Mouse (Mus musculus) MEL (cell line): Measurements from ENCODE around the gene Gm28035. TPM values are rescaled to one million over a fixed set of nuclear protein-coding genes. Genes with fewer than 3 reads are reported as not detected.

Experiments
- DNase-seq: peaks from one replicate; pipeline ENCODE4 v3.0.0; 2011; ENCODE audit warnings: low read depth, low spot score
- H3K27ac ChIP-seq: 2 replicates; pipeline ENCODE4 v1.5.1; 2012; ENCODE audit warnings: low read depth, mild to moderate bottlenecking, control low read depth, low read length, moderate library complexity; ENCODE audit not compliant: control insufficient read depth
- H3K27me3 ChIP-seq, 2 experiments: fragments of 150-350 bp in 1 of 2; sonication (generic) in 1 of 2; 2 replicates each; pipeline ENCODE4 v1.6.1; 2012; ENCODE audit warnings: low read length in 2 of 2, mild to moderate bottlenecking in 2 of 2, improper control_type of control experiment in 1 of 2, moderate library complexity in 1 of 2; ENCODE audit not compliant: insufficient read depth in 2 of 2, control insufficient read depth in 1 of 2
- H3K36me3 ChIP-seq, 2 experiments: 2 replicates each; pipeline ENCODE4 v1.6.1; 2012 to 2014; ENCODE audit warnings: low read length in 2 of 2, improper control_type of control experiment in 1 of 2, inconsistent platforms in 1 of 2, mild to moderate bottlenecking in 1 of 2; ENCODE audit not compliant: insufficient read depth in 2 of 2, control insufficient read depth in 1 of 2
- H3K4me1 ChIP-seq, 2 experiments: fragments of 150-350 bp in 1 of 2; sonication (generic) in 1 of 2; 2 replicates each; pipeline ENCODE4 v1.6.1; 2012; ENCODE audit warnings: low read length in 2 of 2, improper control_type of control experiment in 1 of 2, mild to moderate bottlenecking in 1 of 2; ENCODE audit not compliant: insufficient read depth in 2 of 2, control insufficient read depth in 1 of 2
- H3K4me3 ChIP-seq, 2 experiments: fragments of 150-350 bp in 1 of 2; sonication (generic) in 1 of 2; 2 replicates each; pipeline ENCODE4 v1.5.1; 2012; ENCODE audit warnings: low read depth in 2 of 2, low read length in 2 of 2, mild to moderate bottlenecking in 2 of 2, moderate library complexity in 2 of 2, control low read depth in 1 of 2, improper control_type of control experiment in 1 of 2; ENCODE audit not compliant: control insufficient read depth in 1 of 2, insufficient read depth in 1 of 2
- H3K79me2 ChIP-seq: 2 replicates; pipeline ENCODE4 v1.6.1; 2012; ENCODE audit warnings: mild to moderate bottlenecking, low read length, moderate library complexity; ENCODE audit not compliant: control insufficient read depth, poor library complexity, insufficient read depth
- H3K9ac ChIP-seq: 2 replicates; pipeline ENCODE4 v1.6.1; 2012; ENCODE audit warnings: low read depth, mild to moderate bottlenecking, control low read depth, low read length, moderate library complexity; ENCODE audit not compliant: control insufficient read depth, poor library complexity, severe bottlenecking
- H3K9me3 ChIP-seq: fragments of 150-350 bp; sonication (generic); replicated peaks from 2 replicates; pipeline ENCODE4 v1.6.1; 2012; ENCODE audit warnings: mild to moderate bottlenecking, low read length, improper control_type of control experiment, moderate library complexity; ENCODE audit not compliant: insufficient read depth
- CHD1 ChIP-seq: IDR thresholded peaks from 2 replicates; pipeline ENCODE4 v1.6.1; 2012; ENCODE audit warnings: low read depth, mild to moderate bottlenecking, inconsistent platforms, low read length, improper control_type of control experiment
- CTCF ChIP-seq, 3 experiments: IDR thresholded peaks in 2 of 3; conservative IDR thresholded peaks in 1 of 3; 2 replicates each; pipeline ENCODE4 v1.5.1; 2011 to 2012; ENCODE audit warnings: low read length in 3 of 3, low read depth in 2 of 3, mild to moderate bottlenecking in 2 of 3, improper control_type of control experiment in 1 of 3, inconsistent platforms in 1 of 3, mixed read lengths in 1 of 3, moderate library complexity in 1 of 3; ENCODE audit not compliant: control insufficient read depth in 1 of 3, insufficient read depth in 1 of 3, poor library complexity in 1 of 3, severe bottlenecking in 1 of 3
- E2F4 ChIP-seq: IDR thresholded peaks from 2 replicates; pipeline ENCODE4 v1.6.1; 2011; ENCODE audit warnings: low read depth, low read length, improper control_type of control experiment, borderline replicate concordance
- EP300 ChIP-seq, 2 experiments: IDR thresholded peaks; 2 replicates each; pipeline ENCODE4 v1.6.1; 2011; ENCODE audit warnings: improper control_type of control experiment in 2 of 2, low read length in 2 of 2, low read depth in 1 of 2, mild to moderate bottlenecking in 1 of 2
- ETS1 ChIP-seq: IDR thresholded peaks from 2 replicates; pipeline ENCODE4 v1.6.1; 2012; ENCODE audit warnings: low read depth, mild to moderate bottlenecking, inconsistent platforms, low read length, improper control_type of control experiment, moderate library complexity
- GABPA ChIP-seq: IDR thresholded peaks from 2 replicates; pipeline ENCODE4 v1.6.1; 2012; ENCODE audit warnings: low read depth, mild to moderate bottlenecking, inconsistent platforms, low read length, improper control_type of control experiment, moderate library complexity
- GATA1 ChIP-seq: IDR thresholded peaks from 2 replicates; pipeline ENCODE4 v1.6.1; 2011; ENCODE audit warnings: low read depth, low read length, improper control_type of control experiment
- MXI1 ChIP-seq: IDR thresholded peaks from 2 replicates; pipeline ENCODE4 v1.6.1; 2011; ENCODE audit warnings: mild to moderate bottlenecking, low read depth, low read length, improper control_type of control experiment
- NRF1 ChIP-seq: IDR thresholded peaks from 2 replicates; pipeline ENCODE4 v1.6.1; 2014; ENCODE audit warnings: low read depth, mild to moderate bottlenecking, inconsistent platforms, low read length, improper control_type of control experiment, moderate library complexity; ENCODE audit not compliant: poor library complexity, insufficient read depth, severe bottlenecking
- POLR2AphosphoS5 ChIP-seq: IDR thresholded peaks from 2 replicates; pipeline ENCODE4 v1.6.1; 2012; ENCODE audit warnings: low read depth, borderline replicate concordance, mild to moderate bottlenecking, inconsistent platforms, low read length, moderate library complexity, mixed read lengths
- SIN3A ChIP-seq: IDR thresholded peaks from 2 replicates; pipeline ENCODE4 v1.6.1; 2012; ENCODE audit warnings: low read length, improper control_type of control experiment, inconsistent platforms
- TCF12 ChIP-seq: IDR thresholded peaks from 2 replicates; pipeline ENCODE4 v1.6.1; 2014; ENCODE audit warnings: low read depth, mild to moderate bottlenecking, inconsistent platforms, low read length, improper control_type of control experiment, moderate library complexity
- UBTF ChIP-seq: IDR thresholded peaks from 2 replicates; pipeline ENCODE4 v1.6.1; 2012; ENCODE audit warnings: low read depth, mild to moderate bottlenecking, inconsistent platforms, low read length, improper control_type of control experiment, moderate library complexity, borderline replicate concordance; ENCODE audit not compliant: insufficient read depth
- USF1 ChIP-seq: IDR thresholded peaks from 2 replicates; pipeline ENCODE4 v1.6.1; 2014; ENCODE audit warnings: low read depth, mild to moderate bottlenecking, inconsistent platforms, low read length, improper control_type of control experiment, moderate library complexity
- USF2 ChIP-seq, 2 experiments: IDR thresholded peaks; 2 replicates each; pipeline ENCODE4 v1.6.1; 2011 to 2012; ENCODE audit warnings: improper control_type of control experiment in 2 of 2, low read length in 2 of 2, borderline replicate concordance in 1 of 2, inconsistent platforms in 1 of 2, low read depth in 1 of 2, mild to moderate bottlenecking in 1 of 2; ENCODE audit not compliant: insufficient read depth in 1 of 2
- ZMIZ1 ChIP-seq: IDR thresholded peaks from 2 replicates; pipeline ENCODE4 v1.6.1; 2012; ENCODE audit warnings: low read depth, mild to moderate bottlenecking, inconsistent platforms, low read length, improper control_type of control experiment, moderate library complexity
- polyA plus RNA-seq, 2 experiments: library from polyadenylated mRNA; stranded (reverse) in 1 of 2; unstranded in 1 of 2; fragments of >175 nt in 1 of 2; fragments of >200 nt in 1 of 2; gene quantifications; 2 replicates each; pipeline versions ENCODE4 v1.2.1 to v1.2.4; 2012; ENCODE audit warnings: low replicate concordance in 2 of 2, low read depth in 1 of 2; ENCODE audit not compliant: insufficient read length in 2 of 2, insufficient read depth in 1 of 2, missing spikeins in 1 of 2
- total RNA-seq: library from RNA; depleted of rRNA; stranded (reverse); fragments of 300-350 nt; gene quantifications from 2 replicates; pipeline ENCODE4 v1.2.3, GENCODE M21; 2012

Gene Gm28035
- total and polyA plus RNA-seq, 3 experiments = 0.26 TPM; not detected in 2

DNA sequence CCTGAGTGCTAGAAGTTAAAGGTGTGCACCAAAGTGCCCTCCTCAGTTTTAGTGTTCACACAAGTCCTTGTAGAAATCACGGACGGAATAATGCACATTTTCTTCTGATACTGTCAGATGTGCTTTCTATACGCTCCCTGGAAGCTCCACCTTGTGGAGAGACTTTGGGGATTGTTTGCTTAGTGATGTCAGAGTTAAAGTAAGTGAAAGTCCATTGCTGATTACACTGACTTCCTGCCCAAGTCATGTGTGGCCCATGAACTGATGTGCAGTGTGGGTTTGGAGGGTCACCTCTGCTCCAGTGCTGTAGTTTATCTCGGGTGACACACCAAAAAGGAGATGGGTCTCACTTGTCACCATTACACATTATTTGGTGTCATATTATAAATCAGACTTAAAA, 78.9 kb downstream of the Gm28035 start:
- DNase-seq = no peak
- no peak overlapping the region for H3K4me3 ChIP-seq
- H3K27ac ChIP-seq = no peak overlapping the region
- H3K9me3 ChIP-seq = no peaks in the 10 kb centered on the region
- H3K9ac ChIP-seq = no peak overlapping the region
- peaks cover 0 to 31% of the 10 kb centered on the region in 2 experiments; a peak in 2 of 4 replicates for H3K36me3 ChIP-seq
- H3K79me2 ChIP-seq = no peaks in the 10 kb centered on the region
- no peaks in the 10 kb centered on the region for H3K4me1 ChIP-seq
- TF ChIP-seq CTCF (IDR thresholded peaks at IDR 0.05 in 2 of 3, conservative IDR thresholded peaks at IDR 0.05 in 1 of 3; ENCODE audit: control insufficient read depth in 1 of 3, insufficient read depth in 1 of 3, low read depth in 2 of 3, low read length in 3 of 3, poor library complexity in 1 of 3, severe bottlenecking in 1 of 3) = no peak
- TF ChIP-seq GABPA = no peak
- TF ChIP-seq TCF12 = no peak
- no peak for TF ChIP-seq NRF1
- TF ChIP-seq CHD1 = no peak
- TF ChIP-seq GATA1 = no peak
- no peak for TF ChIP-seq USF1
- no peak for TF ChIP-seq POLR2AphosphoS5
- TF ChIP-seq UBTF = no peak
- TF ChIP-seq EP300 (IDR thresholded peaks at IDR 0.05; ENCODE audit: low read depth in 1 of 2, low read length in 2 of 2) = no peak
- TF ChIP-seq USF2 (IDR thresholded peaks at IDR 0.05; ENCODE audit: borderline replicate concordance in 1 of 2, insufficient read depth in 1 of 2, low read depth in 1 of 2, low read length in 2 of 2) = no peak
- no peak for TF ChIP-seq ZMIZ1
- no peak for TF ChIP-seq ETS1
- H3K27me3 ChIP-seq = no peaks in the 10 kb centered on the region

DNA sequence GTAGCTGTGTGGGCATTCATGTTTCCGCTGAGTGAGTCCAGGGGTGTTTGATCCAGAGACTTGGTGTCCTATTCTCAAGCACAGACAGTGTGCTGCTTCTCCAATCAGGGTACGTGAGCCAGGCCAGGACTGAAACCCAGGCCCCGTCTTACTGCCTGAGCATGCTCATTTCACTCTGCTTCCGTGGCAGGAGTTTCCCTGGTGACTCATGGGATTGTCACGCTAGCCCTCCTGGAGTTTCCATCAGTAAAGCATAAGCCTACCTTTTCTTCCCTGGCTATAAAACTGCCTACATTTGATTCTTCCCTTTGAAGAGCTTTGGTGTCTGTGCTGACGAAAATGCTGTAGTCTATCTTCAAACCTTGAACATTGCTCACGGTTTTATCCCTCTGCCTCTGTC, 82.7 kb downstream of the Gm28035 start:
- Histone ChIP-seq H3K4me3 (no peak overlapping the region), H3K9me3 (no peaks in the 10 kb centered on the region), H3K9ac (no peak overlapping the region), H3K36me3 (peaks cover 0 to 28% of the 10 kb centered on the region in 2 experiments; a peak in 2 of 4 replicates), H3K27me3 (no peaks in the 10 kb centered on the region), H3K79me2 (no peaks in the 10 kb centered on the region), H3K27ac (no peak overlapping the region), H3K4me1 (no peaks in the 10 kb centered on the region)
- no peak for TF ChIP-seq USF2 (IDR thresholded peaks at IDR 0.05; ENCODE audit: borderline replicate concordance in 1 of 2, insufficient read depth in 1 of 2, low read depth in 1 of 2, low read length in 2 of 2)
- TF ChIP-seq SIN3A = no peak
- no peak for TF ChIP-seq MXI1
- no peak for TF ChIP-seq E2F4
- TF ChIP-seq POLR2AphosphoS5 = no peak
- DNase-seq = no peak
